Mouse (Mus musculus) ES-Bruce4 (cell line): ENCODE data around the gene Rbm6.

ENCODE experiments used
- CTCF ChIP-seq: IDR thresholded peaks from one replicate; pipeline ENCODE4 v1.8.1; 2011; ENCODE audit warnings: low read depth, low read length
- POLR2A ChIP-seq: IDR thresholded peaks from one replicate; pipeline ENCODE4 v1.8.1; 2011; ENCODE audit warnings: low read length; ENCODE audit not compliant: insufficient read depth

- TF ChIP-seq CTCF (no peak), POLR2A (no peak)
These were observed 122.7 kb downstream of the Rbm6 start for GRCm38 (mm10) chr9:107750378-107750777.
